Mouse (Mus musculus) MN1 (cell line): ENCODE results near the gene Cd59a.
"Not testable (repeated sequence)": the region's sequence is repeated elsewhere in the genome, so short reads cannot be mapped to it uniquely, and the experiment has no call there.

Source experiments
- DNase-seq: peaks from one replicate; pipeline ENCODE4 v3.0.0-alpha.2; 2016; ENCODE audit warnings: low spot score

Gene Cd59a

GRCm38 (mm10) chr2:104109021-104109420 lies 13.4 kb downstream of the Cd59a start:
- not testable (repeated sequence) for DNase-seq

- no peak for DNase-seq
Observed at GRCm38 (mm10) chr2:104109528-104109927, 13.9 kb downstream of the Cd59a start.

DNA sequence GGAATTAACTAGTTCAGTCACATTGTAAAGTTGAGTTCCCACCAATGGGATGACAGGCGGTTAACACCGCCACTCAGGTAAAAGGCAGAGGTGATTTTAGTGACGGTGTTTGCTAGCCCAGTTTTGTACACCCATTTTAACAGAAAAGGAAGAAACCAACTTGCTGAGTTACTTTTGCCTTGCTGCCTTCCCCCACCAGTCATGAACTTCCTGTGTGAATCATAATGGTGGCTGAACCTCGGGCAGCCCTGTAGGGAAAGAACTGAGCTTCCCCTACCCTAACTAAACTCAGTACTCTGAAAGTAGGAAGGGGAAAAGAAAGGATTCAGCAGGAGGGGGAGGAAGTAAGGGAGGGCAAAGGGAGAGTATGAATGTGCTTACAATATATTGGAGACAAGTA lies 14.4 kb downstream of the Cd59a start:
- no peak for DNase-seq

- DNase-seq, result not testable (repeated sequence)
Observed at GRCm38 (mm10) chr2:104111170-104111797, 15.7 kb downstream of the Cd59a start.

DNA sequence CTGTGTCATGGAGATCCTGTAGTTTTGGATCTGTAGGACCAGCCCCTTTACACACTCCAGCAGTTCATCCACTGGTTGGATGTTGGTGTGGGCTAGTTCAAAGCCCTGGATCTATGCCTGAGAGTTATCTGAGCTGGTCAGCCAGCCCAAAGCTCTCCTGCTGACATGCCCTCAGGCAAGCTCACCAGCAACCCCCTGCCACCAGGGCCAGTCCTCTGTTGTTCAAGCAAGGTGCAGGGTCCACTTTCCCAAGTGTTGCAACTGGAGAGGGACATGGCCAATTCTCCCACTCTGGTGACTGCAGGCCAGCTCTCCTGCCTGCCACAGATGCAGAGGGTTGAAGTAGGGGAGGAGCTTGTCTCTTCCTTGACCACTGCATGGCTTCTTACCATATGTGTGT lies 18.0 kb downstream of the Cd59a start:
- DNase-seq, result not testable (repeated sequence)

DNA sequence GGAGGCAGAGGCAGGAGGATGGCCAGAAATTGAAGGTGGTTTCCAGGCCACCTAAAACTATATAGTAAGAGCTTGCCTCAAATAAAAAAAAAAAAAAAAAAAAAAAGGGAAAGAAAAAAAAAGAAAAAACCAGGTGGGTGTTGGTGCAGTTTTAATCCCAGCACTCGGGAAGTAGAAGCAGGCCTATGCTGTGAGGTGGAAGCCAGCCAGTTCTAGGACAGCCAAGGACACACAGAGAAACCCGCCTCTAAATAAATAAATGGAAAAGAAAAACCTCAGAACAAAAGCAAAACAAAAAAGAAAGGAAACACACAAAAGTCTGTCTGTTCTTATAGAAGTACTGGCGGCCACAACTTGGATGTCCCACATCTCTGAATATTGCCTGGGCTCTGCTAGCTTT lies 19.3 kb downstream of the Cd59a start:
- no peak for DNase-seq

GRCm38 (mm10) chr2:104117173-104117572 lies 21.6 kb downstream of the Cd59a start:
- DNase-seq, result not testable (repeated sequence)

- DNase-seq, result no peak
Observed at GRCm38 (mm10) chr2:104119097-104119496, 23.5 kb downstream of the Cd59a start.

- DNase-seq, result no peak
Observed at GRCm38 (mm10) chr2:104120312-104120711, 24.7 kb downstream of the Cd59a start.

DNA sequence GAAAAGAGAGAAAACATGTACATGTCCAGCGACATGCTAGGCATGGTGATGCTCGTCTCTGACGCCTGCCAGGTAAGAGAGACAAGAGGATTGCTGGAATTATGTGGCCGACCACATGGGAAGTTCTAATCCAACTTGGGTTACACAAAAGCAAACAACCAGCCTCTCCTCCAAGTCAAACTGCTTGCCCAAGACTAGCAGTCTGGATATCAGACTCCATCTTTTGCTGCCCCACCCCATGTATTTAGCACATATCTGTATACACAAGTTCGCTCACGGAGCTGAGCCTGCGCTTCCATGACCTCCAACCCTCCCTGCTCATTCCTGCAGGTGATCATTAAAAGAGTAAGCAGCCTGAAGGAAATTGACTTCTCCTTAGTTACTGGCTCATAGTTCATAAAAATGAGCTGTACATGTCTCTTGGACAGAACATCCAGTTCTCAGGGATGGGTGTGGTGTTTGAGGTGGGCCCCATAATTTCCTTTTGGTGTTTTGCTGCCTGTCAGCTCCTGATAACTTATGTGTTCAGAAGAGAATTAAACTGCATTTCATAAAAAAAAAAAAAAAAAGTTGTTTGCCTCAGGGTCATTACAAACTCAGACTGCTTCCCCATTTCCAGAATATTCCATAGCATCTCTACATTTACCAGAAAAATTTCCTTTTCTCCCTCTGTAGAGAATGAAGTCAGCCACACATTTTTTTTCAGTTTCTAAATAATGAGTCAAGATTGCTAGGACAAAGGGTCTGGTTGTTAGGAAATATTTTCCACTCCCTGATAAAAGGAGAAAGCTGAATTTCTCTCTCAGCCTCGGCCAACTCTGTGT lies 26.3 kb downstream of the Cd59a start:
- no peak for DNase-seq

DNA sequence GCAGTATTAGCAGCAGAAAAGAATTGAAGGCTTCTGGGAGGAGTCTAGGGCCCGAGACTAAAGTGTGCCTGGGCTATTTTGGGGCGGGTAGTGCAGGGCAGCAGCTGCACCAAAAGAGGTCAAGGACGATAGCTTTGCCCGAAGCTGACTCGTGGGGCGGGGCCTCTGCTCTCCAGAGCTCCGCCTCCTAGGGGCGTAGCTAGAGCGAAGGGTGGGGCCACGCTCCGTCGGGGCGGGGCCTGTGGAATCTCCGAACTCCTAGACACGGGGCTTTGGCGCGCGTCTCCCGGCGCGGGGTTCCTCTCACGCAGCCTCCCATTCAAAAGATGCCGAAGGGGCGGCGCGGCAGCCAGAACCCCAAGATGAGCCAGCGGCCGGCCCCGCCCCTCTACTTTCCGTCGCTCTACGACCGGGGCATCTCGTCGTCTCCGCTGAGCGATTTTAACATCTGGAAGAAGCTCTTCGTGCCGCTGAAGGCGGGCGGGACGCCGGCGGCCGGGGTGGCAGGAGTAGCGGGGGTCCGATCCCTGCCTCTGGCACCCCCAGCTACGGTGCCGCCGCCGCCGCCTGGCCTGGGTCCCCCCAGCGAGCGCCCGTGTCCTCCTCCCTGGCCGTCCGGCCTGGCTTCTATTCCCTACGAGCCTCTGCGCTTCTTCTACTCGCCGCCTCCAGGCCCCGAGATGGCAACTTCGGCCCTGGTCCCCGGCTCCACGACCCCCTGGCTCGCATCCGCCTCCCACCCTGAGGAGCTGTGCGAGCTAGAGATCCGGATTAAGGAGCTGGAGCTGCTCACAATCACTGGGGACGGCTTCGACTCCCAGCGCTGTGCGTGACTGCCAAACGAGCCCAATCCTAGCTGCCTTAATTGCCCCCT lies 27.1 kb downstream of the Cd59a start, which contains the start of gene A930018P22Rik:
A930018P22Rik (plus strand) TSS at position 265 of the 874 bp plus-strand sequence.
- peak; percentile 92 for DNase-seq

DNA sequence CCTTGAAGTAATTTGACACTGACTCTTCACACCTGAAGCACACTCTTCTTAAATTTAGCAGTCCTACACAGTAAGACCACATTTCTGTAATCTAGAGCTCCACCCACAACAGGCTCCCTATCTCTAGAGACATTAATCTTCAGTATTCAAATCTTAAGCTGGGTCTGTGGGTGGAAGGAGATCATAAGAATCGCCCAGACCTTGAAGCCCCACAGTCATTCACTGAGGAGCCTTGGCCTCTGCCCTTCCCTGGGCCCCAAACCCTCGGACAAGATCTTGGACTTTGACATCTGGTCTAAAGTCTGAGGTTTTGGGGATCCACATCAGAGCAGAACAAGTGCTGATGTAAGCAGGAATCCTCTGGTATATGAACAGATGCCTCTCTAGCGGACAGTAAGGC lies 27.9 kb downstream of the Cd59a start:
- no peak for DNase-seq

GRCm38 (mm10) chr2:104124071-104124470 lies 28.5 kb downstream of the Cd59a start:
- no peak for DNase-seq

- DNase-seq, result no peak
Observed at GRCm38 (mm10) chr2:104128803-104129531, 33.4 kb downstream of the Cd59a start.

GRCm38 (mm10) chr2:104130165-104130564 lies 34.6 kb downstream of the Cd59a start:
- DNase-seq, result no peak

DNA sequence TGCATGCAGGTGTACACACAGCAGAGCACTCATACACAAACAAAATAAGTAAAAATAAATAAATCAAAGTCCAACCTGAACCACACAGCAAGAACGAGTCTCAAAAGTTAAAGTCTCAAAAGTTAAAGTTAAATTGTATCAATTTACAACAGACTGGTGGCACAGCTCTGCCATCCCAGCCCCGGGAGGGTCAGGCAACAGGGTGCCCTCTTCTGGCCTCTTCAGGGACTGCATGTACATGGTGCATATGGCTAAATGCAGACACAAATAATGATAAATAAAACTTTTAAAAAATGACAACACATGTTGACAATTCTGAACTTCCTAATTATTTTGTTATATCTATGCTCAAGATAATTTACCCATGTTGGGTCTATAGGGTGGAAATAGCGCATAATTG lies 35.4 kb downstream of the Cd59a start:
- DNase-seq, result no peak

DNA sequence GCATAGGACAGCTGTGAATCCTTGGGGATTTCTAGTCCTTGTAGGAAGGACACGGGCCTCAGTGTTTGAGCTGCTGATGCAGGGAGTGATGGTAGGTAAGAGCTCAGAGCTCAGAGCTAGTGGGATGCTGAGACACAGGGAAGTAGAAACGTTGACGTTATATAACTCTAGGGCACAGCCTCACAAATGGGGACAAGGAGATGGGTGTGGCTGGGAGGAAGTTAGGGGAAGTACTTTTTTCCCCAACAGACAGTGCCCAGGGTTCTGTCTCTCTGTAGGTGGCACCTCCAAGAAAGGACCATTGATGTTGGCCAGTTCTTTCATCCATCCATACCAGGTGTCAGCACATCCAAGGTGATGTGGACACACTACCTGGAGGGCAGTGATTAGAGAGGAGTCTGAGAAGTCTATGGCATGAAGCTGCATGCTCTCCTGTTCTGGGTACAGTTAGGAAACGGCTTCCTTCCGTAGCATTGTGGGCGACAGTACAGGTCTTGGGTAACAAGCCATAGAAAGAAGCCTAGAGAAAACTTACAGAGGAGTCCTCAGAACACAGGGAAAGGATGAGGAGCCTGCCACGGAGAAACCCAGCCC lies 36.8 kb downstream of the Cd59a start:
- DNase-seq, result no peak

DNA sequence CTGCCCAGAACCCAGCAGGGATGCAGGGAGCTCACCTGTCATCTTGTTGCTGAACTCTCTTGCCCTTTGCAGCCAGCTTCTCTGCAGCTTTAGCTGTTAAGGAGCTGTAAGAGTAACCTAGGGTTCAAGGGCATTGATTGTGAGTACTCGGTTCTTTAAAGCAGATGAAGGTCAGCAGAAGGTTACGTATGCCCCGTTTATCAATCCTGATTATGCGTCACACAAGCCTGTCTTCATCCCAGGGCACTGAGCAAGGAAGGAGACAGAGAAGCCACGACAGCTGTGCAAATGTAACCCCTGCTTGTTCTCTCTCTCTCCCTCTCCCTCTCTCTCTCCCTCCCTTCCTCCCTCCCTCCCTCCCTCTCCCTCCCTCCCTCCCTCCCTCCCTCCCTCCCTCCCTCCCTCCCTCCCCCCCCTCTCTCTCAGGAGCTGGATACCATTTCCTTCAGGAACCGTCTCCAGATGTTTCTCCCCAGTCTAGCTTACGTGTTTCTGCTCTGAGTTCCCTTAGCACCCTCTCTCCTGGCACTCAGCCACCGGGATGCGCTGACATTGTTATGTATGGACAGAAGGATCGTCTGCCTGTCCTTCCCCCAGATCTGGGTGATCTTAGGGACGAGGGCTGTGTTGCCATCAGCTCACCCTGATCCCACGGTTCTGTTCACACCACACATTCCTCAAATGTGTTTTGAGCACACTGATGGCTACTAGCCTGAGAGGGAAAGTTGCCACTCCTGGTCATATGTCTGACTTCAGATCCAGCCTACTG lies 37.6 kb downstream of the Cd59a start:
- no peak for DNase-seq

- DNase-seq, result peak; percentile 85
Observed at GRCm38 (mm10) chr2:104134150-104135056, 38.8 kb downstream of the Cd59a start.
